Mouse (Mus musculus): ENCODE data around the gene C130050O18Rik. TPM values are rescaled to one million over a fixed set of nuclear protein-coding genes. Genes with fewer than 3 reads are reported as not detected.

C130050O18Rik gene
- 0.17 and 0.23 TPM in 2 replicates for polyA plus RNA-seq (2014; fragmentation: Nextera tagmentation; extraction: Ambion mirVana)

DNA sequence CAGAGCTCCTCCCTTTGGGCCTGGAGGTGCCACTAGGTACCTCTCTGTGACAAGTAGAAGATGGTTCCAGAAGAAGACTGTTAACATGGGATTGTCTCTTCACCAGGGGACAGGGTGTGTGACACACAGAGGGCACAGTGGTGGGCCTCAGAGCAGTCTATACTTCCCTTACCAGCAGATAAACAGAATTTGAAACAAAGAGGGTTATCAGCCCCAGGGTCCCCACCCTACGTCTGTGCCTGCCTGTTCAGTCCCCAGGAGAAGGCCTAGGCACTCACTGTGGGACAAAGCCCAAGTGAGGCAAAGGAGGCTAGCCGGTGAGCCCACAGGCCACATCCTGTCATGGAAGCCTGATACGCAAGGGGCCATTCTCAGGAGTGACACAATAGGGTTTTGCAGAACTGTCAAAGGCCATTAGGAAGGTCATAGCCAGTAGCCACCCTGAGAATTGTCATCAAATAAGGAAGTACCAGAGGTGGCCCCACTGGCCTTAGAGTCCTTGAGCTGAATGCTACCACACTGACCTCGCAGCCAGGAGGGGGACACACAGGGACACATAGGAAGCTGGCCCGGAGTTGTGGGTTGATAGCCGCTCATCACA lies at the start of gene C130050O18Rik:
Gene C130050O18Rik (plus strand): TSS at position 480 of the 601 bp plus-strand sequence.
- Histone ChIP-seq H3K4me3 (ENCODE audit: low read depth, low read length) (no peak within 1 kb of the TSS), H3K27ac (ENCODE audit: low read depth, low read length) (no peak within 1 kb of the TSS), H3K4me2 (ENCODE audit: low read depth, low read length, severe bottlenecking) (no peak within 1 kb of the TSS), H3K27me3 (ENCODE audit: control insufficient read depth, insufficient read depth, low read length) (no peaks in the 10 kb centered on the region), H3K4me1 (replicated peaks; ENCODE audit: control insufficient read depth, insufficient read depth, low read length) (no peaks in the 10 kb centered on the region), H3K9me3 (ENCODE audit: control insufficient read depth, low read length) (no peaks in the 10 kb centered on the region), H3K9ac (ENCODE audit: low read length) (no peak within 1 kb of the TSS), H3K36me3 (ENCODE audit: control insufficient read depth, insufficient read depth, low read length) (no peaks in the 10 kb centered on the region)
- 87% methylated on average over 6 of the region's 6 CpGs for WGBS
- ATAC-seq (replicated peaks; ENCODE audit: low FRiP score): no peak
- DNase-seq (ENCODE audit: low spot score): no peak

DNA sequence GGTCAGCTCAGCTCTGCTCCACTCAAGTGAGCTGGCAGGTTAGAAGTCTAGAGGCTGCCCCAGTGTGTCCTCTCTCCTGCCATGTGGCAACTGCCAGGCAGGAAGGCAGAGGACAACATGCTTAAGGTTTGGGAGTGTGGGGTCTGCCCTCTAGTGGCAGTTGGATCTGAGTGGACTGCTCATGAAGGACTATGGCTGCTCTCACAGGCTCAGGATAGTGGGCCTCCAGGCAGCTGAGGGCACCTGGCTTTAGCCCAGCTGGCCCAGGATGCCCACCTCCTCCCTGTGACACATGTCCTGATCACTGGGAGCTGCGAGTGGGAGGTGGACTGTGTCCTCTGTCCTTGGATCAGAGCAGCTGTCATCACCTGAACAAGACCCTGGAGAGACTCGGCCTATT lies 46.4 kb upstream of the C130050O18Rik start:
- Histone ChIP-seq H3K4me1 (replicated peaks; ENCODE audit: control insufficient read depth, insufficient read depth, low read length) (no peaks in the 10 kb centered on the region), H3K27ac (ENCODE audit: low read depth, low read length) (no peak overlapping the region), H3K9me3 (ENCODE audit: control insufficient read depth, low read length) (no peaks in the 10 kb centered on the region), H3K36me3 (ENCODE audit: control insufficient read depth, insufficient read depth, low read length) (no peaks in the 10 kb centered on the region), H3K27me3 (ENCODE audit: control insufficient read depth, insufficient read depth, low read length) (no peaks in the 10 kb centered on the region), H3K9ac (ENCODE audit: low read length) (no peak overlapping the region), H3K4me2 (ENCODE audit: low read depth, low read length, severe bottlenecking) (no peak overlapping the region), H3K4me3 (ENCODE audit: low read depth, low read length) (no peak overlapping the region)
- ATAC-seq (replicated peaks; ENCODE audit: low FRiP score): 0 out of 2 replicates have a peak, but pooled peaks have one; percentile 37
- WGBS: 88% methylated on average over 2 of the region's 2 CpGs
- DNase-seq (ENCODE audit: low spot score): no peak

DNA sequence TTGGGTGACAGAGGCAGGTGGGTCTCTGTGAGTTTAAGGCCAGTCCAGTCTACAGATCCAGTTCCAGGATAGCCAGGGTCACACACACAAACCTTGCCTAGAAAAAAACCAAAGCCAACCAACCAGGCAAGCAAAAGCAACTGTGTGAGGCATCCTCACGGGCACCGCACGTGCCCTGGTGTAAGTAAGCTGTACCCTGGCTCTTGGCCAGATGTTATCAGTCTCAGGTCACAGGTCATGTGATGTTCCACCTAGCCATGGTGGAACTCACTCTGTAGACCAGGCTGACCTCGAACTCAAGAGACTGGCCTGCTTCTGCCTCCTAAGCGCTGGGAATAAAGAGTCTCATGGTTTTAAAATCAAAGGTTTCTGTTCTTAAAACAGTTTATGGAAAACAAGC lies 45.8 kb upstream of the C130050O18Rik start:
- Histone ChIP-seq H3K27me3 (ENCODE audit: control insufficient read depth, insufficient read depth, low read length) (no peaks in the 10 kb centered on the region), H3K4me2 (ENCODE audit: low read depth, low read length, severe bottlenecking) (no peak overlapping the region), H3K36me3 (ENCODE audit: control insufficient read depth, insufficient read depth, low read length) (no peaks in the 10 kb centered on the region), H3K9ac (ENCODE audit: low read length) (no peak overlapping the region), H3K9me3 (ENCODE audit: control insufficient read depth, low read length) (no peaks in the 10 kb centered on the region), H3K27ac (ENCODE audit: low read depth, low read length) (no peak overlapping the region), H3K4me3 (ENCODE audit: low read depth, low read length) (no peak overlapping the region), H3K4me1 (replicated peaks; ENCODE audit: control insufficient read depth, insufficient read depth, low read length) (no peaks in the 10 kb centered on the region)
- DNase-seq (ENCODE audit: low spot score): no peak
- 93% methylated on average over 5 of the region's 5 CpGs for WGBS
- no peak for ATAC-seq (replicated peaks; ENCODE audit: low FRiP score)

DNA sequence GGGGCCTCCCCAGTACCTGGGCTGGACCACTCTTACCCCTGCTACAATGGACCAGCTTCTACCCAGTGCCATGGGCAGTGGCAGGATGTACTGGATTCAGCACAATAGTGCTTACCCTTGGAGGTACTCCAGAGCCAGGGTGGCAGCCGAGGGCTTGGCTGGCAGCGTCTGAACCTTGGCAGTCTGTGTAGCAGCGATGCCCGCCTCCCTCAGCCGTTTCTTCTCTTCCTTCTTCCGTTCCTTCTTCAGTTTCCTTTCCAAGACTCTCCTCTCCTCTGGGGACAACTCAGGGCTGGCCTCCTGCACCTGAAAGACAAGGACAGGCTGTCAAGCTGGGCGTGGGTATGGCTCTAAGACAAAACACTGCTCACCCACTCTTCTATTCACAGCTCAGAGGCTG lies 41.2 kb upstream of the C130050O18Rik start:
- no peak for ATAC-seq (replicated peaks; ENCODE audit: low FRiP score)
- Histone ChIP-seq H3K36me3 (ENCODE audit: control insufficient read depth, insufficient read depth, low read length) (no peaks in the 10 kb centered on the region), H3K9me3 (ENCODE audit: control insufficient read depth, low read length) (no peaks in the 10 kb centered on the region), H3K27me3 (ENCODE audit: control insufficient read depth, insufficient read depth, low read length) (no peaks in the 10 kb centered on the region), H3K4me2 (ENCODE audit: low read depth, low read length, severe bottlenecking) (no peak overlapping the region), H3K4me1 (replicated peaks; ENCODE audit: control insufficient read depth, insufficient read depth, low read length) (peaks cover 3% of the 10 kb centered on the region; the same call in 1 of the 2 replicates), H3K27ac (ENCODE audit: low read depth, low read length) (no peak overlapping the region), H3K9ac (ENCODE audit: low read length) (no peak overlapping the region), H3K4me3 (ENCODE audit: low read depth, low read length) (no peak overlapping the region)
- 73% methylated on average over 7 of the region's 7 CpGs for whole genome bisulfite sequencing
- no peak for DNase-seq (ENCODE audit: low spot score)

DNA sequence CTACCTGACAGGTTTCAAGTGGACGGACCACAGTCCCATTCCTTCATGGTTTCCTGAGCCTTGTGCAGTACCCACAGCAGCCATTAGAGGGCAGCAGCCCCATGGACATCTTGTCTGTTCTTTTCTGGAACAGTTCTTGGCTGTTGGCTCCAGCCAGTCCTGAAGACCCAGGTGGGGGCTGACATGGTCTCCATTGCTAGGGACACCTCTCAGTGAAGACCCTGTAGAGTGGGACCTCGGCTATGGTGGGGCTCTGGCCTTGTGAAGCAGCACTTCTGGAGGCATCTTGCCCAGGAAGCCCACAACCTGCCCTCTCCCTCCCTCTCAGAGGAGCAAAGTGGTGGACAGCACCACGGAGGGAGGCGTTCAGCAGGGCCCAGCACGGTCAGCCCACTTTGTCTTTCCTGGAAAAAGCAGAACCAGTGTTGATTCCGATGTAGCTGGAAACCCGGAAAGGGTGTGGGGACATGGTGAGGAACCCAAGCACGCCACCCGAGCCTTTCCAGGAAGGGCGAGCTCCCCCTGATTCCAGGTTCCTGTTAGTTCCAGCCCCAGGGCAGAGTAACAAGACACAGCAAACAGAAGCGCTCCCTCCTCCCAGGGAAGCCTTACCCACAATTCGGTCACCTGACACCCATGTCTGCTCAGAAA lies 40.7 kb upstream of the C130050O18Rik start:
- peak; percentile 52; the same call in 1 of the 2 replicates for ATAC-seq (replicated peaks; ENCODE audit: low FRiP score)
- DNase-seq (ENCODE audit: low spot score): peak; percentile 92
- Histone ChIP-seq H3K4me3 (ENCODE audit: low read depth, low read length) (no peak overlapping the region), H3K9ac (ENCODE audit: low read length) (peak overlapping the region; percentile 23; the same call in 1 of the 2 replicates), H3K27ac (ENCODE audit: low read depth, low read length) (no peak overlapping the region), H3K4me1 (replicated peaks; ENCODE audit: control insufficient read depth, insufficient read depth, low read length) (peaks cover 3% of the 10 kb centered on the region; the same call in 1 of the 2 replicates), H3K36me3 (ENCODE audit: control insufficient read depth, insufficient read depth, low read length) (no peaks in the 10 kb centered on the region), H3K27me3 (ENCODE audit: control insufficient read depth, insufficient read depth, low read length) (no peaks in the 10 kb centered on the region), H3K9me3 (ENCODE audit: control insufficient read depth, low read length) (no peaks in the 10 kb centered on the region), H3K4me2 (ENCODE audit: low read depth, low read length, severe bottlenecking) (no peak overlapping the region)
- 37% methylated on average over 12 of the region's 12 CpGs for WGBS

DNA sequence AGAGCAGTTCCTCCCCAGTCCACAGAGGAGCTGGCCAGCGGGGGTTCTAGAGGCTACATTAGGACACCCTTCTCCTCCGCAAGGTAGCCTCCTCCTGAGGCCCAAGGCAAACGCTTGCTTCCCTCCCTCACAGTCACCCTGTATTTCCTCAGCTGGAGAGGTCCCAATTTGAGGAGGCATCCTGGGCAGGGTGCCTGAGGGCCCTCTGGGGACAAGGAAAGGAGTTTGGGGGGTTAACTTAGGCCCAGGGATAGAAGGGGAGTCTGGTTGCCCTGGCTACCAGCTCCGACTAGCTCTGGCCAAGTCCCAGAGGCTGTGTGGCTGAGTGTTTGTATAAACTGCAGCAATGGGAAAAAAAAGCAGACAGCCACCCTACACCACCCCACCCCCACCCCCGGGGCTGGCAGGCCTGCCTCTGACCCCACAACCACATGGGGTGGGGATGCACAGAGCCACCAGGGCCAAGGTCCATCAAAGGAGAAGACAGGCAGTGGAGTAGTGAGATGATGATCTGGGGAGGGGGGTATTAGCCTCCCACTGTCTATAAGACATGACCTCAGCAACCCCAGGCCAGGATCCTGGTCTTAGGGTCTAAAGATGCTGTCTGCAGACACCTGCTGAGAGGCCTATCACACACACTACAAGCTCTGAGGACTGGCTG lies 40.0 kb upstream of the C130050O18Rik start:
- no peak overlapping the region for H3K9ac ChIP-seq (ENCODE audit: low read length)
- H3K27me3 ChIP-seq (ENCODE audit: control insufficient read depth, insufficient read depth, low read length): no peaks in the 10 kb centered on the region
- H3K4me3 ChIP-seq (ENCODE audit: low read depth, low read length): no peak overlapping the region
- ATAC-seq (replicated peaks; ENCODE audit: low FRiP score) (no peak; the same call in 1 of the 2 replicates), DNase-seq (ENCODE audit: low spot score) (no peak)
- H3K4me1 ChIP-seq (replicated peaks; ENCODE audit: control insufficient read depth, insufficient read depth, low read length): peaks cover 3% of the 10 kb centered on the region; the same call in 1 of the 2 replicates
- H3K36me3 ChIP-seq (ENCODE audit: control insufficient read depth, insufficient read depth, low read length): no peaks in the 10 kb centered on the region
- H3K4me2 ChIP-seq (ENCODE audit: low read depth, low read length, severe bottlenecking): no peak overlapping the region
- no peaks in the 10 kb centered on the region for H3K9me3 ChIP-seq (ENCODE audit: control insufficient read depth, low read length)
- 34% methylated on average over 5 of the region's 5 CpGs for WGBS
- no peak overlapping the region for H3K27ac ChIP-seq (ENCODE audit: low read depth, low read length)

DNA sequence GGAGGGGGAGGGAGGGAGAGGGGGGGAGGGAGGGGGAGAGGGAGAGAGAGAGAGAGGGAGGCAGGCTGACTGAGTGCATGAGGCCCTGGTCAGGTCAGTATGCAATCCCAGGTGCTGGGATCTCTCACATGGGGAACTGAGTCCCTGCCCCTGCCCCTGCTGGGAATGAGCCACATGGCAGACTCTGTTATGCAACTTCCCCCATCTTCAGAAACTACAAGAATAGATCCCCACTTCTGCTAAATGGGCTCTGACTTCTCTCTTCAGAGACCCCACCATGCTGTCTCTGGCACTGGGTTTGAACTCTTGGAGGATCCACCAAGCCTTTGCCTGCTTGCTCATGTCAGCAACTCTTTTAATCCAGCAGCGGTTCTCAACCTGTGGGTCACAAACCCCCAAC lies 39.3 kb upstream of the C130050O18Rik start:
- H3K27ac ChIP-seq (ENCODE audit: low read depth, low read length): no peak overlapping the region
- H3K9ac ChIP-seq (ENCODE audit: low read length): no peak overlapping the region
- no peak overlapping the region for H3K4me2 ChIP-seq (ENCODE audit: low read depth, low read length, severe bottlenecking)
- H3K27me3 ChIP-seq (ENCODE audit: control insufficient read depth, insufficient read depth, low read length): no peaks in the 10 kb centered on the region
- DNase-seq (ENCODE audit: low spot score): no peak
- no peak overlapping the region for H3K4me3 ChIP-seq (ENCODE audit: low read depth, low read length)
- no peak for ATAC-seq (replicated peaks; ENCODE audit: low FRiP score)
- WGBS: 63% methylated on average over 1 of the region's 1 CpGs
- H3K4me1 ChIP-seq (replicated peaks; ENCODE audit: control insufficient read depth, insufficient read depth, low read length): peaks cover 3% of the 10 kb centered on the region; the same call in 1 of the 2 replicates
- H3K9me3 ChIP-seq (ENCODE audit: control insufficient read depth, low read length): no peaks in the 10 kb centered on the region
- H3K36me3 ChIP-seq (ENCODE audit: control insufficient read depth, insufficient read depth, low read length): no peaks in the 10 kb centered on the region

DNA sequence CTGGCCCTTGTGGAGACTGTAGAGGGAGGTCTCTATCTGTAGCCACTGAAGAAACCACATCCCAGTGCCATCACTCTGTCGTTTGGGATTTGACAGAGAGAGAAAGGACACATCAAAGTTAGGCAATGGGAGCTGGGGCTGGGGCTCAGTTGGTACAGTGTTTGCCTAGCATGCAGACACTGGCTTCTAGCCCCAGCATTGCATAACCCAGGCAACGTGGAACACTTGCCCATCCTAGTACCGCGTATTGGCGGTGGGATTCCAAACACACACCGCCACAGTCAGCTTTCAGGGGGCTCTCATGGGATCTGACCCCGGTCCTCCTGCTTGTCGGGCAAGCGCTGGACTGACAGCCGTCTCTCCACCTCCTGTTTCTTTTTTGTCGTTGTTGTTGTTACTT lies 38.6 kb upstream of the C130050O18Rik start:
- Histone ChIP-seq H3K36me3 (ENCODE audit: control insufficient read depth, insufficient read depth, low read length) (no peaks in the 10 kb centered on the region), H3K4me1 (replicated peaks; ENCODE audit: control insufficient read depth, insufficient read depth, low read length) (peaks cover 3% of the 10 kb centered on the region; the same call in 1 of the 2 replicates), H3K27ac (ENCODE audit: low read depth, low read length) (no peak overlapping the region), H3K9ac (ENCODE audit: low read length) (no peak overlapping the region), H3K4me2 (ENCODE audit: low read depth, low read length, severe bottlenecking) (no peak overlapping the region), H3K9me3 (ENCODE audit: control insufficient read depth, low read length) (no peaks in the 10 kb centered on the region), H3K4me3 (ENCODE audit: low read depth, low read length) (no peak overlapping the region), H3K27me3 (ENCODE audit: control insufficient read depth, insufficient read depth, low read length) (no peaks in the 10 kb centered on the region)
- ATAC-seq (replicated peaks; ENCODE audit: low FRiP score): no peak
- no peak for DNase-seq (ENCODE audit: low spot score)
- WGBS: 82% methylated on average over 11 of the region's 11 CpGs
